Mouse (Mus musculus) natural killer cell, adult 2 months (primary cell): ENCODE results near the gene Fbxw10.

Source experiments
- DNase-seq, 2 experiments: peaks; one replicate each; pipeline ENCODE4 v3.0.0; 2022; ENCODE audit warnings: low spot score in 2 of 2

Fbxw10 gene

DNA sequence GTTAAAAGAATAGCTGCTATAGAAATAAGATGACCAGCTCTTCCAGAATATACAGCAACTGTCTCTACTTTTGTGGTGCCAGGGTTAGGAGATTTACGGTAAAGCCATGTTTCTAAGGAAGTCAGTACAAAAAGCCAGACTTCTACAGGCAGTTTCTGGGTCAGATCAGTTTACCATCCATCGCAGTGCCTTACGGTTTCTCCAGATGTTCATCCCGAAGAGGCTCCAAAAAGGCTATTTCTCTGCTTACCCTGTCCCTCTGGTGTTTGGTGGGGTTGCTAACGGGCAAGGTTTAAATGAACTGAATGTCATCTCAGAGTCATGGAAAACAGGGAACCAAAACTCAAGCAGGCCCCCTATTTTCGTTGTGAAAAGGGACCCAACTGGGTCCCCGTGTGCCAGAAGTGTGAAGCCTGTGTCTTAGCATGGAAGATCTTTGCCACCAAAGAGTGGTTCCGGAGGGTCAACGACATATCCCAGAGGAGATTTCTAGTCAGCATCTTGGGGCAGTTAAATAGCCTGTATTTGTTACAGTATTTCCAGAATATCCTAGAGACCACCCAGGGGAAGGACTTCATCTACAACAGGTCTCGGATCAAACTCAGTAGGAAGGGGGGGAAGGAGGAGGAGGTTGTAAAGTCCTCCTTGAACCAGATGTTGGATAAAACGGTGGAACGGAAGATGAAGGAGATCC lies at the start of gene Fbxw10:
Gene Fbxw10 (plus strand): TSS at position 109 of the 694 bp plus-strand sequence.
- DNase-seq = peak in 1 of 2 experiments; percentile 9

DNA sequence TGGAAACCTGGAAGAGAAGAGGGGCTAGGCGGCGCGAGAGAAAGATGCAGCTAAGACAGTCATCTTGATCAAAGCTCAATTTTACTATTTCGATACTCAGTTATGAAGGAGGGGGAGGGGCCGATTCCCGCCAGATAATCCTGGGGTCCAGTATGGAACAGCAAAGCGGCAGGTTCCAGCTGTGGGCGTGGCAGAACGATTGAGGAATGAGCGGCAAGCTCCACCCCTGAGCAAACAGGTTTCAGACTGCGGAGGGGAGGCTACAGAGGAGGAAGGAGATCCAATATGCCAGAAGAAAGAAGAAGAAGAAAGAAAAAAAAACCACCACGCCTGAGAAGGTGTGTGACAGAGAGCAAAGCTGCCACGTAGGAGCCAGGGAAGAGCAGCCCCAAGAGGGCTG lies 42.8 kb upstream of the Fbxw10 start:
- no peak for DNase-seq

DNA sequence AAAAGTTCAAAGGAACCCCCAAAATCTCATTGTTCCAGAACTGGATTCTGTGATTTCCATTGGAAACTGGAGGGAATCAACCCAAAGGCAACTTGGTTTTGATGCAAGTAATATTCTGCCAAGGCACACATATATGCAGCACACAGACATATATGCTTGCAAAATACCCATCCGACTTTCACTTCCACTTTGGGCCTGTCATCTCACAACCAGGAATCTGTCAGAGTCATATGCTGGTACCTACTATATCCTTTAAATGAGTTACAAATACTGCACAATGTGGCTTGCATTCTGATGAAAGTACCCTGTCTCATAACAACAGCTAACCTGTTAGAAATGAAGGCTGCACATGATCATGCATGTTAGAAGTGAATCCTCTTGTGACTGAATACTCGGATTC lies 38.9 kb upstream of the Fbxw10 start:
- DNase-seq = no peak

DNA sequence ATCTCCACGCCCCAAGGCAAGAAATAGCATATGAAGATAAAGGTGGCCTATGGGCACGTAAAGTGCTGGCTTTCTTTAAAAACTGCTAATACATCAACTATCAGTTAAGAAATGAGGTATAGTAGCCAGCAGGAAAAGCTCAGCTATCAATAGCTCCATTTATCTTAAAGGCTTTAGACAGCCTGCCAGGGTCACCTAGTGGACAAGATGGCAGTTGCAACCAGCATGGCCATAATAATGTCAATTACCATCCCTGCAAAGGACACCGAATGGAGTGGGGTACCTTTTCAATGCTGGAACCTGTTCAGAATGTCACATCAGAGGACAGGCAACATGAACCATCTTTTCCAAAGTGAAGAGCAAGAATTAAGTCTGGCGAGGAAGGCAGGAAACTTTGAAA lies 37.7 kb upstream of the Fbxw10 start:
- DNase-seq = no peak

DNA sequence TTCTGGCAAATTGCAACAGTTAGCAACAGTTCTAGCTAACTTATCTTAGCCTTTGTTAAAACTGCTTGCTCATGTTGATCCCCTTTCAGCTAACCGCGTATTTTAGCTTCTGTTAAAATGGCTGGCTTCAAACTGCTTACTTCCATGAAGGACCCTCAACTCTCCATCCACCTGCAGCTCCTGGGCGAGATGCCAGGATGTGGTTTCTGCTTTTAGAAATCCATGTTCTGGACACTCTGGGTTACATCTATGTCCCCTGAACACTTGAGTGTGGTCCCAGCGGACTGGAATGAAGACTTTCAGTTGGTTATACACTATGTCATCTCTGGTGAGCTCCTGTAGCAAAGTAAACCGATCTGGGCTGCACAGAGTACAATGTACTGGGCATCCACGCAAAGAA lies 34.6 kb upstream of the Fbxw10 start:
- no peak for DNase-seq

DNA sequence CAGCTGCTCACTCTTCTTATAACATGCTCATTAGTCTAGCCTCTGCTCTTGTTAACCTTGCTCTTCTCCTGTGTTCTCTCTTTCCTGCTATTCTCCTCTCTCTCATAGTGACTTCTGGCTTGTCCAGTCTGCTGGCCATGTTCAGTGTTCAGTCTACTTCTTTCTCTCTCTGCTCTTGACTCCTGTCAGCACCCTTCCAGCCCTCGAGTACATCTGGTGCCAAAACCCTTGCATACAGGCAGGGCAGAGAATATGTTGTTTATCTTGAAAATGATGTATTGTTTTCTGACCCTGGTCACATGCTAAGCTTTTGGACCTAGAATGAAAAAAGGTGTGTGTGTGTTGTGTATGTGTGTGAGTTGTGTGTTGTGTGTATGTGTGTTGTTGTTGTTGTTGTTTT lies 33.4 kb upstream of the Fbxw10 start:
- DNase-seq = no peak

DNA sequence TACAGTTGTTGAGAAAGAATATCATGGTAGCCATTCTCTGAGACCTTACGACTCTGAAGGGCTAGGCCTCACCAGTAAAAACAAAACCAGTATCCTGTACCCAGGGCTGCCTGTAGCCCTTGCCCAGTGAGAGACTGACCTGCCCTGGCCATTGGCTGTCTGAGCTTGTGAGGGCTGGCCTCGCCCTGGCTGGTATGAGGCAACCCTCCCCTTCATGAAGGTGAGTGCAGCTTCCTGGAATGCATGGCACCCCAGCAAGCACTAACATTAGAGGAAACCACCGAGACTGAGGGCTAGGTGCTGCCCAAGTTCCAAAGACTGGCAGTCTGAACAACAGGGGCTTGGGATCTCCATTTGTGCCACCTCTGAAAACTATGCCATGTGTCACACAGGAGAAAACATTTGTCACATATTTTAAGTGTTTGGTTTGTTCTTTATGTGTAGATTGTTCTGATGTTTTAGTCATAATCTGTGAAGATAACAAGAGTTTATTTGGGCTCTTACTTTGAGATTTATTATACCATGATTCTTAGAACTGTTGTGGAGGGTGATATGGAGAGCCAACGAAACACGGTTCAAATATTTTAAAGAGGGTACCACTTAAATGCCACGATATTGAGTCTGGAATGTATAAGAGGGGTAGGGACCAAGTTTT lies 32.8 kb upstream of the Fbxw10 start:
- no peak for DNase-seq

DNA sequence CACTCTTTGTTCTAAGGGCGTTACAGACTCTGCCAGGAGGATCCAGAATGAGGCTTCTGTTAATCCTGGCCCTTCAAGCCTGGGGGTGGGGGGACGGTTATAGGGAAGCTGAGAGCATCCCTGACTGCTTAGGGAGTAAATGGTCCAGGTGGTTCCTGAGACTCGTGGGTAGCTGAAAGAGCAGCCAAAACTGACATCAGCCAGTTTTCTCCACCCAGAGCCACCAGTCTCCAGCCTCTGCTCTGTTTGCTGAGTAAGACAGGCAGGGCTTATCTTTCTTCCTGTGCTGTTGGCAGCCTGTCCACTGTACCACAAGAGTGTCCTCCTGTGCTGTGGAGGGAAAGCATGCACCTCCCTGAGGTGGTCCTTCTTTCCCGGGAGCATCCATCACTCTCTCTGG lies 32.2 kb upstream of the Fbxw10 start:
- no peak for DNase-seq

DNA sequence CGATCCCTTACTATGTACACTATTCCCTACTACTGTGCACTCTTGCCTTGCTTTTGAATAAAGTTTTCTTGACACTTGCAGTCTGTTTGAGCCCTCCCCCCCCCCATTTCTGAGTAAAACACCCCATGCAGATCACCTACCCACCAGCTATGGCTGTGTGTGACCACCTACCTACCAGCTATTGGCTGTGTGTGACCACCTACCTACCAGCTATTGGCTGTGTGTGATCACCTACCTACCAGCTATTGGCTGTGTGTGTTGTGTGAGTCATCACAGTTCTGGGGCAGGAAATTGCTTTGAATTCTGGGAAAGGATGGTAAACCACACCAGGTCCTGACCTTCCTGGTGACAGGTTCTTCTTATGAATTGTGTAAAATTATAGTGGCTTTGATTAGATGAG lies 31.4 kb upstream of the Fbxw10 start:
- DNase-seq = no peak

DNA sequence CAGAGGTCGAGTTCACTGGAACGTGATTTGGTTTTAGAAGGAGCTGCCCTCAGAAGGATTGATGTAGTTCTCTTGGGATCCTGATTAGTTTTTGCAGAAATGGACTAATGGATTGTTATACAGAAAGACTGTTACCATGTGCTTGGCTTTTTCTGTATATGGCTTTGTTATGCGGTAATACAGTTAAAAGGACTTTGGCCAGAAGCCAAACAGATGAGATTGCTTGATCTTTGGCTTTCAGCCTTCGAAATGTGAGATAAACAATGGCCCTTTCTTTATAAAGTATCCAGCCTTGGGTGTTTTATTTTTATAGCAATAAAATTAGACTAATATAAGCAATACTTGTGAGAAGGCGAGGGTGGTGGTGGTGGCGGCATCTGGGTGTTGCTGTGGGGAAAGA lies 30.3 kb upstream of the Fbxw10 start:
- DNase-seq = no peak

DNA sequence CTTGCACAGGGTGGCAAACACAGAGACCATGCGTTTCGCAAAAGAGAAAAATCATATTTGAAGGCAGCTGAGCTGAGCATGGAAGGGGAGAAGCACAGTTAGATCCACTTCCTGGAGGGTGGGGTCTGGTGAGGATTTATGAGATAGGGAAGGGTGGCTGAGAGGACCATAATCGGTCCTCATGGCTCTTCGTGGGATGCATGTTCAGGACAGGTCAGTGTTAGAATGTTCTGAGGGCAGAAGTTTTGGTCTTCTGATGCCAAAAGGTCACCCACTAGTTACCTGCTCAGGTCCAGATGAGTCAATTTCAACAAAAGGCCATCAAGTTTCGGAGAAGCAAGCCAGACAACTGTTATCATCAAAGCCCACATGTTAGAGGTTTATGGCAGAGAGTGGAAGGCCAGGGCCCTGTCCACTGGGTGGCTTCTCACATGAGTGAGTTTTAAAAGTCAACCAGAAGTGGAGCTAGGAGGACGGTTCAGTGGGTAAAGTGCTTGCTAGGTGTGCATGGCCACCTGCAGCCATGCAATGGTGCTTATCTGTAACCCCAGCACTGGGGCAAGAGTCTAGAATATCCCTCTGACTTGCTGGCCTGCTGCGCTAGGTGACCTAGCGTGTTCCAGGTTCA lies 27.7 kb upstream of the Fbxw10 start:
- no peak for DNase-seq

DNA sequence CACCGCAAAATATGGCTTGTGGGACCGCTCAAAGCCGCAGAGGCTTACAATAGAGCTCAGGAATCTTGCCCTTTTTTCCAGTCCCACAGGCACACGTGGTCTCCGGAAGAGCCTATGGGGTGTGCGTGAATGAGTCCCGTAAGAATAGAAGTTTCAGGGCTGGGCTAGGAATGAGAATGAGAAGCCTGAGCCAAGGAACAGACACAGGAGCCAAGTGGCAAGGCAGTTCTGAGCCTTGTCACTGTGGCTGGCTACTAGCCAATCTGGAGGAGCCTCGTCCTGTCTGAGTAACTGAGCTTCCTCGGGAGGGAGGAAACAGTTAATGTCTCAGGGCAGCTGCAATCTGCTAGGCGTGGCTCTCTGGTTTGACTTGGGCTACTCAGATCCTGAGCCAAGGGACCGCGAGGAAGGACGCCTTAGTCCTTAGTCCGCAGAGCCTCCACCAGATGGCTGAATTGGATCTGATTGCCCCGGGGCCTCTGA lies 26.8 kb upstream of the Fbxw10 start, which contains the start of gene Trim16:
Gene Trim16 (plus strand): TSS at position 173 of the 483 bp plus-strand sequence.
- DNase-seq = peak in 1 of 2 experiments; percentile 8

DNA sequence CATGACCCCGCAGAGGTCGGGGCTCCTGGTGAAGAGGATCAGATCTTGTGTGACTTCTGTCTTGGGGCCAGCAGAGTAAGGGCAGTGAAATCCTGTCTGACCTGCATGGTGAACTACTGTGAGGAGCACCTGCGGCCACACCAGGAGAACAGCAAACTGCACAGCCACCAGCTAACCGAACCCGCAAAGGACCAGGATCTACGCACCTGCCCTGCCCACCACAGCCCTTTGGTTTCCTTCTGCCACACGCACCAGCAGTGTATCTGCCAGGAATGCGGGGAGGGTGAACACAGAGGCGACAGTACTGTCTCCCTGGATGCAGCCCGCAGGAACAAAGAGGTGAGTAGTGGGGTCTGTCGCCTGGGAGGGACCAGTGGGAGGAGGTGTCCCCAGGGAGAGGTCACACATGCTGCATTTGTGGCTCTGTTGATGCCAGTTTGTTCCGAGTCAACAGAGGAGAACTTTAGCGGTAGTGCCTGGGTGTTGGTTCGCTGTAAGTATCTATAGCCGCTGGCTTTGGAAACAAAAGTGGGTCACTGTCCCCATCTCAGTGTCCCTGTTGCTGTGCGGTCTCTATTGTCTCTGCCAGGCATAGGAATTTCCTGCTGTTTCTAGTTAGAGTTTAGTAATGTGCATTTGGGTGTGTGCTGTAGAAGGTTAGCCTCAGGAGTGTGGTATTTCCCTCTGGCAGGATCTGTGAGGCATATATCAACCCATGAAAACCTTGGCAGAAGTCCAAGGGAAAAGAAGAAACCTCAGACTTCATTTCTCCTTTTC lies 26.0 kb upstream of the Fbxw10 start:
- DNase-seq = peak in 1 of 2 experiments; percentile 10

DNA sequence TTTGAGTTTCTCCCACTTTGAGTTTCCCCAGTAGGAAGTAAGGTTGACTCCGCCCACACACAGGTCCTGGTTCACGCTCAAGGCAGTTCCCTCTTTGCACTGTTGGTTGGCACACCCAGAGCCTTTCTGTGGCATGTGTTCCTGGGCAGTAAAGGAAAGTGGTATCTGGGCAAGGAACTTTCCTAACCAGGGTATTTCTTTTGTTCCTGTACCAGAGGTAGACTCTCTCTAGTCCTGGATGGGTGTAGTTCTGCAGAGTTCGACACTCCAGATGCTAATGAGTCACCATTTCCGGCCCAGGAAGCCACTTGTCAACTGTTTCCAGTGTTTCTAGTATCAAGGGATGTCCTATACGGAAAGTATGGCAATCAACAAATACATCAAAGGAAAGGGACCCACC lies 25.0 kb upstream of the Fbxw10 start:
- no peak for DNase-seq

DNA sequence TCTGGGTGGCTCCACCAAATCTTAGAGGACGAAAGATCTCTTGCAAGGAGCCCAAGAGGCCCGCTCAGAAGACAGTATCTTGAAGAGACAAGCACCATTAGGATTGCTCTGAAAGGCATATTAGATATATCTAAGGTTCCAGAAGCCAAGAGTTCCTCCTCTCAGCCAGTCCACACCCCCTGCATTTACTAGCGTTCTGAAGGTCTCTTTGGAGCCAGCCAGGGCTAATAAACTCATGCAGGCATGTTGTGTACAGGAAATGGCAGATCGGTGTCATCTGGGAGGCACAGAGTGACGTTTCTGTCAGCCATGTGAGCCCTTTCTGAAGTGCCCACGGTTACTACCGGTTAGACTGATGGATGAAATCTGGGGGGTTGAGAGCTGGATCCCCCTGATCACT lies 22.7 kb upstream of the Fbxw10 start:
- DNase-seq = no peak

DNA sequence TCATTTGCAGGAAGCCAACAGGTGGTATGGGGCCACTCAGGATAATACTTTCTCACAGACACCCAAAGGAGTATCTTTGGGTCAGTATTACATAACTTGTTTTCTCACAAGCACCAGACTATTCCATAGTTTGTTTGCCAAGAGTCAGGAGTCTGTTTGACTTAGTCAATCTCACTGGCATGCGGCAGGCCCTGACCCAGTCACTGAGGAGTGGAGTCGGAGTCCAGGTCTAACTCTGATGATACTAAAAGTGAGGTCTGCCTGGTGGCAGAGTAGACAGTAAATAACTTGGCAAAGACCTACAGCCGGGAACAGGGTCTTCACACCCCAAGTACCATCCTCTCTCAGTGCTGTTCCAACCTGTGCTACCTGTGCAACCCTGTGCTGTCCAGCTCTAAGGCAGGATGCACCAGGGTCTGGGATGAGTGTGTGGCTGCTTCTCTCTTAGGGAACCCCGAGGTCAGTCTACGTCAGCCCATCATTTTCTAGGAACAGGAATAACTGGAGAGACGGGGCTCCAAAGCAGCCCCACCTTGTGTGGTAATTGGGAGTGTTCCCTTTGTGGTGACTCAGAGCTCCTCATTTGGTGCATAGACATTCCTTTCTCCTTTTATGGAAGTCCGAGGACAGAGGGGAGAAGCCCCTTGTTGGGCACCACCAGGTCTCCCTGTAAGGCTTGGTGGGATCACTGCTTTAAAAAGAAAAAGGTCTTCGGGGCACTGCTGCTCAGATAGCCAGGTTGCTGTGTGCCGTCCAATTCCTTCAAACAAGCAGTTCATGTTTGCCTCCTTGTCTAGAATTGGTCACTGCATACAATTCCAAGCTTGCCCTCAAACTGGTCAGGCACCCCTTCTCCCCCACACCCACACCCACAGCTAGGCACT lies 21.4 kb upstream of the Fbxw10 start:
- DNase-seq = no peak

DNA sequence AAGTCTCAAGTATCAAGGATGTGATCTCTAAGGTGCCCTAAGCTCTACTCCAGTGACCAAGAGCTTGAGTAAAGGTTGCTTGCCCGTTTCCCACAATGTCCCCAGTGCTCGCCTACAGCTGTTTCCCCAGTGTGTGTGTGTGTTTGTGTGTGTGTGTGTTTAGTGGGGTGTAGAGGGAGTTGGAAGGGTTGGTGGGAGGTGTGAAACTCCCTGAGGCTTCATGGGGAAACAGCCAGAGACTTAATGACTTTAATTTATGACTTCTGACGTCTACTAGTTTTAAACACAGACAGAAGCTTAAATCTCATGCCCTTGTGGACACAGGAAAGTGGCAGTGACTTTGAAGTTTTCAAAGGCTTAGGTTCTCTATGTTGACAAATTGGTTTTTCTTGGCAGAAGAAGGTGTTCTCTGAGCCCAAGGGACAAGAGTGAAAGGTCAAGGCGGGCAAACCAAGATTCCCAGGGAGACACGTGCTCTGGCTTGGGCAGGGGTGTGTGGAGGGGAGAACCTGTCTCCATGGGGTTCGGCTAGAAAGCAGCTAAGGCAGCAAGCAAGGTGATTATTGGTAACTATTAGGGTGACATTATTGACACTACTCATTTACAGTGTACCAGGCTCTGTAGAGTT lies 20.6 kb upstream of the Fbxw10 start:
- DNase-seq = no peak

DNA sequence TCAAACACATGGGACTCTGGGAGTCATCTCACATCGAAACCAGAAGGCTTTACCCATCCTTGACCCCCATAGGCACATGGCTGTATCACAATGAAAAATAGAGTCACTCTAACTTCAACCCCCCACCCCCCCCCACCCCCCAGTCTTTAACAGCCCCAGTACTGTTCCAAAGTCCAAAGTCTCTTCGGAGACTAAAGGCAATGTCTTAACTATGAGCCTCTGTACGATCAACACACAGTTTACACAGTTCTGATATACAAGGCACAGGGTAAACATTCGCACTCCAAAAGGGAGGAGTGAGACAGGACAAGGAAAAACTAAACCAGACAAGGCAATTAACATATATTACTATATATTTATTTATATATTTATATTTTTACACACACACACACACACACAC lies 19.7 kb upstream of the Fbxw10 start:
- no peak for DNase-seq

DNA sequence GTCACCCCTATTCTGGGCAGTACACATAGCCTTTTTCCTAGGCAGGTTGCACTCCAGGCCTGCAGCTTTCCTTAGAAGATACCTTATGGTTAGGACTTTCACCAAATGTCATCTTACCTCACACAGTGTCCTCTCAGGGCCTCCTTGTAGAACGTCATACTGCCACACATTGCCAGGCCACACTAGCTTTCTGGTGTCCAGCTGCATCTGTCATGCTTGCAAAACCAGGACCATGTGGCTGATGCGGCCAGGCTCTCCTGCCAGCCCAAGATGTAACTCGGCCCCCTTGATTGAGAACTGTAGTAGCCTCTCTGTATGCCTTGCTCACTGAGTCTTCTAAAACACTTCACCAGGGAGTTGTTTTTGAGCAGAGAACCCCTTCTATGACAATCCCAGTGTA lies 19.0 kb upstream of the Fbxw10 start:
- DNase-seq = no peak

DNA sequence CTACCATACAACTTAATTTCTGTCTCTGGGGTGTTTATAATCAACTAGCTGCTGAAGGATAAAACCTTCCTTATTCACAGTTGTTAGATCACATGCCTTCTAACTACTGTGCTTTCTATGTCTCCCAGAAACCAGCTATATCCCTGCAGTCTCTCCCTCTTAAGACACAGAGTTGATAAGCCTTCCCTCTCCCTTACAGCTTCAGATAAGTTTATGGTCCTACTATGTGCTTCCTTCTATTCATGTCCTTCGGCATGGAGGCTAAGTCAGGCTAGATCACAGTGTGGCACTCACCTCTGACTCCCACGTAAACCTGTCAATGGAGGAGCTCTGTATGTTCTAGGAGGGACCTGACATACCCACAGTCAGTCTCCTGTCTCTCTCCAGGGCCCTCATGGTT lies 16.5 kb upstream of the Fbxw10 start:
- DNase-seq = no peak

DNA sequence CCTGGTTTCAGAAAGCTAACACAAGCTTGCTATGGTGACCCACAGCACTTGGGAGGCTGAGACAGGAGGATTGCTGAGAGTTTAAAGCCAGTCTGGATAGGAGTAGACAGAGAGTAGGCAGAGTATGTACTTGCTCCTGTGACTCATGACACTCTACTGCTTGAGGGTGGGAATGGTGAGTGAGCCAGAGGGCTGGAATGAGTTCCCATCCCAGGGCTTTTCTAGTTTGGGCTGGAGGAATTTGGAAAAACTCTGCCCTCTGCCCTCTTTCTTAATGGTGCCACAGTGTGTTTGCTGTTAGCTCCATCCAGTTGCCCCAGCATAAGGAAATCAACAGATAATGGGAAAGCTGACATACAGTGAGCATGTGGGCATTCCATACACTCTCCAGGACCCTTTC lies 15.0 kb upstream of the Fbxw10 start:
- DNase-seq = no peak
